In the genomic region with DNA sequence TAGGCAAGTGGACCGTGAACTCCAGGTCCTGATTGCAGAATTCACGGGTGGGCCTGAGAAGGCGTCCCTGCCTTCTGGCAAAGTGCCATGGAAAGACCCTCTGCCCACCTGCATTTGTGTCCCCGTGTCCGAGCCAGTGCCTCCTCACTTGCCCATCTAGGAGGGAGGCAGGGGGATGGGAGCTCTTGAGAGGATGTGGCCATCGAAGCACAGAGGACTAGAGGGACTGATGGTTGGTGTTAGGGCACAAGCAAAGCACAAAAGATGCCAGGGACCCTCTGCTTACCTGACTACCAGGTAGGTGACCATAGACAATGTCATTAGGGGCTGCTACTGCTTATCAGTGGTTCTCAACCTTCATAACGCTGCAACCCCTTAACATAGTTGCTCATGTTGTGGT, we compare ENCODE assay signal across 30 mouse cellular contexts. TPM values are rescaled to one million over a fixed set of nuclear protein-coding genes. Genes with fewer than 3 reads are reported as not detected.
"Had no signal": no experiment of that assay in that cellular context is flagged by ENCODE, and none has a peak within 500 bp of the region (broad histone marks: within the 10 kb centered on the region; RNA-seq: fewer than 3 reads in every experiment).

No protein-coding gene starts in this region.

- H3K4me2 ChIP-seq: limb, embryonic 12.5 days; limb, embryonic 15.5 days; liver, embryonic 11.5 days; lung, embryonic 14.5 days; midbrain, embryonic 13.5 days; neural tube, embryonic 13.5 days had no signal

- H3K9ac ChIP-seq: limb, embryonic 12.5 days; limb, embryonic 15.5 days; liver, embryonic 14.5 days; liver, postnatal 0 days; lung, embryonic 14.5 days; midbrain, embryonic 13.5 days; neural tube, embryonic 13.5 days had no signal

- H3K36me3 ChIP-seq: limb, embryonic 12.5 days; limb, embryonic 15.5 days; midbrain, embryonic 10.5 days; midbrain, embryonic 13.5 days; neural tube, embryonic 13.5 days had no signal

- H3K9me3 ChIP-seq: limb, embryonic 12.5 days; limb, embryonic 15.5 days; midbrain, embryonic 10.5 days; midbrain, embryonic 13.5 days; neural tube, embryonic 13.5 days had no signal

- H3K4me1 ChIP-seq: limb, embryonic 12.5 days; limb, embryonic 15.5 days; midbrain, embryonic 10.5 days; midbrain, embryonic 13.5 days had no signal

- H3K27ac ChIP-seq: kidney, postnatal 0 days; left cerebral cortex, adult 2 months; limb, embryonic 12.5 days; limb, embryonic 15.5 days; liver, embryonic 14.5 days; macrophage; midbrain, embryonic 10.5 days; midbrain, embryonic 13.5 days; neural tube, embryonic 13.5 days had no signal

- H3K4me3 ChIP-seq: left cerebral cortex, adult 2 months; limb, embryonic 12.5 days; limb, embryonic 15.5 days; midbrain, embryonic 10.5 days; midbrain, embryonic 13.5 days; myocyte; neural tube, embryonic 13.5 days had no signal

- DNase-seq: kidney, adult 18-20 months; kidney, postnatal 36 days; layer of hippocampus, postnatal 36 days; liver, postnatal 0 days; right cerebral cortex, adult 18-20 months; right cerebral cortex, postnatal 14 days; right cerebral cortex, postnatal 4 days had no signal

- ATAC-seq: liver, postnatal 0 days; lung, postnatal 0 days; midbrain, embryonic 16.5 days had no signal

RNA-seq across cellular contexts. Expression of gene Cltrn, which starts 13.6 kb away (rescaled TPM):
- total RNA-seq: layer of hippocampus, postnatal 10 days; layer of hippocampus, postnatal 36 days; left cerebral cortex, adult 2 months; left cerebral cortex, postnatal 10 days; left cerebral cortex, postnatal 4 days; megakaryocyte, adult 5-6 weeks; monocyte, adult 5-6 weeks; neutrophil, adult 5-6 weeks had no signal
- polyA plus RNA-seq: limb, embryonic 12.5 days; limb, embryonic 15.5 days; lung, postnatal 0 days; macrophage; midbrain, embryonic 13.5 days; myocyte; neural tube, embryonic 13.5 days; spleen, adult 2 months; testis, adult 2 months; thymus, adult 2 months had no signal

RNA-seq across cellular contexts. Expression of gene Ace2, which starts 36.9 kb away (rescaled TPM):
- total RNA-seq: megakaryocyte, adult 5-6 weeks; monocyte, adult 5-6 weeks had no signal
- polyA plus RNA-seq: limb, embryonic 12.5 days; liver, embryonic 11.5 days; macrophage; myocyte; neural tube, embryonic 13.5 days; spleen, adult 2 months had no signal
